Mouse (Mus musculus): ENCODE data around the gene Sipa1l3. TPM values are rescaled to one million over a fixed set of nuclear protein-coding genes. Genes with fewer than 3 reads are reported as not detected.

Gene Sipa1l3
- polyA plus RNA-seq, 1 experiment from 2014 or later, result 9.7 TPM

DNA sequence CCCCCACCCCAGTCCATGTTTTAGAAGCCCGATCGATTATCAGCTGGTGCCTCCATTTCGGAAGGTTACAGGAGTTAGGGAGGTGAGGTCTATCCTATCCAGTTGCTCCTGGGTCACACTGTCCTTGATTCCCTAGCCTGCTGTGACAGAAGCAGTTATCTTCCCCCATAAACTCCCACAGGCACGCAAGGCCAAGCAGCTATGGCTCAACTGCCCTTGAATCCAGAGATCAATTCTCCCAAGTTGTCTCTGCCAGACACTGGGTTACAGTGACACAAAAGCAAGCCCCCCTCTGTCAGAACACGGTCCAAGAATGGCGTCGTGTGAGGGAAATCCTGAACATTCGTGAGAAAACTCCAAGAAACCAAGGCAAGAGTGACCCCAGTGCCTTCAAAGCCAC, 163.0 kb downstream of the Sipa1l3 start:
- no peak for ATAC-seq (ENCODE audit: low FRiP score, low TSS enrichment)
- no peaks in the 10 kb centered on the region; the same call in none of the 2 replicates for H3K36me3 ChIP-seq (ENCODE audit: control insufficient read depth, insufficient read depth, low read length)
- no peak for DNase-seq (ENCODE audit: low spot score)
- WGBS, result 93% methylated on average over 8 of the region's 8 CpGs
- H3K4me2 ChIP-seq (replicated peaks; ENCODE audit: low read depth), result no peak overlapping the region
- no peaks in the 10 kb centered on the region for H3K9me3 ChIP-seq (ENCODE audit: control insufficient read depth, low read length)
- no peak overlapping the region for H3K9ac ChIP-seq (ENCODE audit: low read length)
- no peaks in the 10 kb centered on the region for H3K27me3 ChIP-seq (ENCODE audit: control insufficient read depth, insufficient read depth, low read length)
- no peak overlapping the region for H3K4me3 ChIP-seq (ENCODE audit: low read depth, low read length)
- H3K4me1 ChIP-seq (replicated peaks; ENCODE audit: control insufficient read depth, insufficient read depth), result no peaks in the 10 kb centered on the region
- H3K27ac ChIP-seq (replicated peaks), result no peak overlapping the region
- no peak for TF ChIP-seq EP300 (optimal IDR thresholded peaks at IDR 0.05)
- no peak for TF ChIP-seq CTCF (IDR thresholded peaks at IDR 0.05; ENCODE audit: low read depth)

DNA sequence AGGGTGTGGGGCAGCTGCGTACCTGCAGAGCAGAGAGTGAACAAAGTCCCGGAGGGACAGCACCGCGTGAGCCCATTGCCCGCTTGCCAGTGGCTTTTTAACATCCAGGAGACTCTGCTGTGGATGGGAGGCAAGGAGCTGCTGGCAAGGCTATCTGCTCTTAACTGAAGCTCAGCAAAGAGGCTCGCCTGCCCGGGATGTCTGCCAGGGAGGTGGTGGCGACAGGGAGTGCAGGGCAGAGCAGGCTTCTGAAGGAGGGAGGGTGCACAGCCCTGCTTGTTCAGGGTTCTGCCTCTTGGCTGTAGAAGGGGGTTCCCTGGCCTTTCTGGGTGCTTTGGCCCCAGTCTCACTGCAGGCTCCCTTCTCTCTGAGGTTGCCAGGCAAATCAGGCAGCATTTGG, 164.3 kb downstream of the Sipa1l3 start:
- H3K9ac ChIP-seq (ENCODE audit: low read length), result no peak overlapping the region
- H3K27me3 ChIP-seq (ENCODE audit: control insufficient read depth, insufficient read depth, low read length), result no peaks in the 10 kb centered on the region
- peaks cover 4% of the 10 kb centered on the region for H3K36me3 ChIP-seq (ENCODE audit: control insufficient read depth, insufficient read depth, low read length)
- H3K4me1 ChIP-seq (replicated peaks; ENCODE audit: control insufficient read depth, insufficient read depth), result no peaks in the 10 kb centered on the region
- TF ChIP-seq CTCF (IDR thresholded peaks at IDR 0.05; ENCODE audit: low read depth) (0 out of 2 replicates have a peak, but pooled peaks have one; percentile 2), EP300 (optimal IDR thresholded peaks at IDR 0.05) (no peak)
- no peaks in the 10 kb centered on the region for H3K9me3 ChIP-seq (ENCODE audit: control insufficient read depth, low read length)
- no peak for ATAC-seq (ENCODE audit: low FRiP score, low TSS enrichment)
- no peak for DNase-seq (ENCODE audit: low spot score)
- no peak overlapping the region for H3K27ac ChIP-seq (replicated peaks)
- no peak overlapping the region for H3K4me2 ChIP-seq (replicated peaks; ENCODE audit: low read depth)
- 82% methylated on average over 8 of the region's 8 CpGs for WGBS
- no peak overlapping the region for H3K4me3 ChIP-seq (ENCODE audit: low read depth, low read length)

DNA sequence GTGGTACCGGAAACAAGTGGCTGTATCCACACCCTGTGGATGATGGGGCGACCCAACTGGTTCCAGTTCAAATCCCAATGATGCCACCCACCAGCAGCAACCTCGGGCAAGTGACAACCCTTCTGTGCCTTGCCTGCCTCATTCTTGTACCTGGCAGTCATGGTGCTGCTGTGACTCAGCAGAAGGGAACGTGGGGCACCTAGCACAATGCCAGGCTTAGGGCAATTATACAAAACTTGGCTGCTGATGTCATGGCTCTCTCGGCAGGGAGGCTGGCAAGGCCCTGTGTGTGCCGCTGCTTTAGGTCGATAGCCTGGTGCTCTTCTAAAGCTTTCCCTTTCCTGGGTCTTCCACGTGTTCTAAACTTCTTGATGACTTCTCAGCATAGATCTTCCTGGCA, 166.2 kb downstream of the Sipa1l3 start:
- Histone ChIP-seq H3K27me3 (ENCODE audit: control insufficient read depth, insufficient read depth, low read length) (no peaks in the 10 kb centered on the region), H3K4me3 (ENCODE audit: low read depth, low read length) (no peak overlapping the region), H3K9me3 (ENCODE audit: control insufficient read depth, low read length) (no peaks in the 10 kb centered on the region), H3K9ac (ENCODE audit: low read length) (no peak overlapping the region), H3K4me1 (replicated peaks; ENCODE audit: control insufficient read depth, insufficient read depth) (no peaks in the 10 kb centered on the region), H3K27ac (replicated peaks) (no peak overlapping the region), H3K36me3 (ENCODE audit: control insufficient read depth, insufficient read depth, low read length) (peaks cover 19% of the 10 kb centered on the region), H3K4me2 (replicated peaks; ENCODE audit: low read depth) (no peak overlapping the region)
- TF ChIP-seq CTCF (IDR thresholded peaks at IDR 0.05; ENCODE audit: low read depth) (no peak), EP300 (optimal IDR thresholded peaks at IDR 0.05) (no peak)
- no peak for DNase-seq (ENCODE audit: low spot score)
- WGBS, result 82% methylated on average over 8 of the region's 8 CpGs
- ATAC-seq (ENCODE audit: low FRiP score, low TSS enrichment), result no peak

DNA sequence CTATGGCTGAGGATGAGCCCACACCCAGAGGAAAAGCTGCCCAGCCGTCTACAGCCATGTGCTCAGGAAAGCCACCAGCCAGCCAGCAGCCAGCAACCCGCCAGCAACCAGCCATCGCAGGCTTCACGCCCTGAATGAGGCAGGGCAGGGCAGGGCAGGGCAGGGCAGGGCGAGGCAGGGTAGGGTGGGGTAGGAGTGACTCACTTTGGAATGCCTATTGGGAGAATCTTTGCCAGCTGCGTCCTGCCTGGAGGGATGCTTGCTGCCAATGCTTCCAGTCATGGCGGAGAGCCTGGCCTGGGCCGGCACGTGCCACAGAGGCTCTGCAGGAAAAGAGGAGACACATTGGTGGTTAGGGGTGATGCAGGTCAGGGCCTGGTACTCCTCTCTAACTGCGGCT, 168.0 kb downstream of the Sipa1l3 start:
- Histone ChIP-seq H3K27ac (replicated peaks) (no peak overlapping the region), H3K4me3 (ENCODE audit: low read depth, low read length) (no peak overlapping the region), H3K9ac (ENCODE audit: low read length) (no peak overlapping the region), H3K27me3 (ENCODE audit: control insufficient read depth, insufficient read depth, low read length) (no peaks in the 10 kb centered on the region), H3K36me3 (ENCODE audit: control insufficient read depth, insufficient read depth, low read length) (peaks cover 22% of the 10 kb centered on the region), H3K4me1 (replicated peaks; ENCODE audit: control insufficient read depth, insufficient read depth) (no peaks in the 10 kb centered on the region), H3K9me3 (ENCODE audit: control insufficient read depth, low read length) (no peaks in the 10 kb centered on the region), H3K4me2 (replicated peaks; ENCODE audit: low read depth) (no peak overlapping the region)
- ATAC-seq (ENCODE audit: low FRiP score, low TSS enrichment) (peak; percentile 76), DNase-seq (ENCODE audit: low spot score) (peak; percentile 50)
- no peak for TF ChIP-seq CTCF (IDR thresholded peaks at IDR 0.05; ENCODE audit: low read depth)
- no peak for TF ChIP-seq EP300 (optimal IDR thresholded peaks at IDR 0.05)
- WGBS, result 72% methylated on average over 10 of the region's 10 CpGs

DNA sequence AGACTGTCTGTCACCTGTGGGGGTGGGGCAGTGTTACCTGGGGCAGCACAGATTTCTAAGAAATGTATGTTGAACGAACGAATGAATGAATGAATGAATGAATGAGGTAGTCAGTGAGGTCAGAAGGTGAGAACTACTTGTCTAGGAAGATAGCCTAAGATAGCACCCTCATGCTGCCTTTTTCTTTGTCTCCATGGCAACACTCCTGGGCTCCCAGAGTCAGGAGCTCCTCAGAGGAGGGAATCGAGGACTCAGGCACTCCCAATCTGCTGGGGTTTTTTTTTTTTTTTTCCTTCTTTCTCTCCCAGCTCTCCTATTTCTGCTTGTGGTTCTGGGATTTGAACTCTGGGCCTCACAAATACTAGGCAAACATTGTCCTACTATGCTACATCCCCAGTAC, 172.2 kb downstream of the Sipa1l3 start:
- Histone ChIP-seq H3K36me3 (ENCODE audit: control insufficient read depth, insufficient read depth, low read length) (peaks cover 29% of the 10 kb centered on the region), H3K9me3 (ENCODE audit: control insufficient read depth, low read length) (no peaks in the 10 kb centered on the region), H3K27me3 (ENCODE audit: control insufficient read depth, insufficient read depth, low read length) (no peaks in the 10 kb centered on the region), H3K4me2 (replicated peaks; ENCODE audit: low read depth) (no peak overlapping the region), H3K4me3 (ENCODE audit: low read depth, low read length) (no peak overlapping the region), H3K9ac (ENCODE audit: low read length) (no peak overlapping the region), H3K4me1 (replicated peaks; ENCODE audit: control insufficient read depth, insufficient read depth) (no peaks in the 10 kb centered on the region), H3K27ac (replicated peaks) (no peak overlapping the region)
- 80% methylated on average over 3 of the region's 3 CpGs for WGBS
- TF ChIP-seq EP300 (optimal IDR thresholded peaks at IDR 0.05) (no peak), CTCF (IDR thresholded peaks at IDR 0.05; ENCODE audit: low read depth) (no peak)
- DNase-seq (ENCODE audit: low spot score) (no peak), ATAC-seq (ENCODE audit: low FRiP score, low TSS enrichment) (no peak)

DNA sequence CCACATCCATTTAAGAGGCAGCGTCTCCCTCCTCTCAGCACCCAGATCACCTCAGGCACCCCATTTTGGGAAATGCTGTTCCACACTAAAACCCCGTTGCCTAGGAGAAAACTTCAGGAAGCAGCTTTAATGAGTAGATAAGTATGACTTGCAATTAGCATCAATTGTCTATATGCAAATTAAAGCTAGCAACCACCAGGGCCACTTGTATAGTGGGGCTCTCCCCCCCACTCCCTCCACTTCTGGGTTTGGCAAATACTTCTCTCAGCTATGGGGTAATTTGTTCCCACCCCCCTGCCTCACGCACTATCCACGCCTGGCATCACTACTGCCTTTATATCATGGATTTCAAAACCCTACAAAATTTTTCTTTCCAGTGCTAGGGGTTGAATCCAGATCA, 172.9 kb downstream of the Sipa1l3 start:
- WGBS, result 90% methylated on average over 4 of the region's 4 CpGs
- DNase-seq (ENCODE audit: low spot score), result no peak
- Histone ChIP-seq H3K9ac (ENCODE audit: low read length) (no peak overlapping the region), H3K4me1 (replicated peaks; ENCODE audit: control insufficient read depth, insufficient read depth) (no peaks in the 10 kb centered on the region), H3K4me2 (replicated peaks; ENCODE audit: low read depth) (no peak overlapping the region), H3K9me3 (ENCODE audit: control insufficient read depth, low read length) (no peaks in the 10 kb centered on the region), H3K27ac (replicated peaks) (no peak overlapping the region), H3K27me3 (ENCODE audit: control insufficient read depth, insufficient read depth, low read length) (no peaks in the 10 kb centered on the region), H3K4me3 (ENCODE audit: low read depth, low read length) (no peak overlapping the region), H3K36me3 (ENCODE audit: control insufficient read depth, insufficient read depth, low read length) (peaks cover 29% of the 10 kb centered on the region)
- no peak for ATAC-seq (ENCODE audit: low FRiP score, low TSS enrichment)
- TF ChIP-seq EP300 (optimal IDR thresholded peaks at IDR 0.05) (no peak), CTCF (IDR thresholded peaks at IDR 0.05; ENCODE audit: low read depth) (no peak)

Data from stomach, postnatal 0 days (tissue).